Mouse (Mus musculus) small intestine, adult 2 months (tissue): ENCODE measurements at regions not wholly inside any gene's neighbourhood (a gene's known extent, or its start where the extent isn't known, plus 50 kb on each side); places are given as distances from the start of the nearest gene placed in this dataset.

Experiments used
- CTCF ChIP-seq: fragments of 200-500 bp; IDR thresholded peaks from 2 replicates; pipeline ENCODE4 v1.5.1; 2012; ENCODE audit warnings: low read depth, mild to moderate bottlenecking, control low read depth, inconsistent platforms, low read length, moderate library complexity, mixed read lengths; ENCODE audit not compliant: insufficient replicate concordance, insufficient read length; ENCODE audit errors: extremely low read depth
- POLR2A ChIP-seq: fragments of 200-500 bp; IDR thresholded peaks from 2 replicates; pipeline ENCODE4 v1.6.1; 2012; ENCODE audit warnings: low read depth, mild to moderate bottlenecking, control low read depth, inconsistent platforms, low read length, moderate library complexity

DNA sequence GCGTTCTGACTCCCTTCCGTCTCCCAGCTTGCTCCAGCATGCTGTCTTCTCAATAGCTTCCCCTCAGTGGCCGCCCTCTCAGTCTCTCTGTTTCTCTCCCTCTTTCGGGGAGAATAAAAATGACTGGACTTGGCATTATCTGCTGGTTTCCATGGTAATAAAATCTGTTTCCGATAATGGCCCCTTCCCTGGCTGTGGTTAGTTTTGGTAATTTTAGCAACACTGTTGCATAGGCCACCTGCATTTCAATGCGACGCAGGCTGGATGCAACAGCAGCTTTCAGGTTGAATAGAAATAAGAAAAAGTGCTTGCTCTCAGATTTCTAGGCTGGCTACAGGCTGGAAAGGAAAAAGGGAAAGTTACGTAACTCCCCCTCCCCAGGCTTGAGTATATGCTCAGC, 133.9 kb upstream of the Zc3h12a start:
- TF ChIP-seq CTCF (no peak), POLR2A (no peak)
